Mouse (Mus musculus) embryo, embryonic 10 days (tissue): ENCODE data around the gene Stx11.
"Not testable (repeated sequence)": the region's sequence is repeated elsewhere in the genome, so short reads cannot be mapped to it uniquely, and the experiment has no call there.

Experiments used
- DNase-seq: peaks from one replicate; pipeline ENCODE4 v3.0.0-alpha.2; 2015; ENCODE audit warnings: low spot score

Gene Stx11

GRCm38 (mm10) chr10:12961546-12961945 is 2.6 kb downstream of the Stx11 start:
- DNase-seq: no peak

GRCm38 (mm10) chr10:12957271-12957670 is 6.8 kb downstream of the Stx11 start:
- no peak for DNase-seq

- DNase-seq: no peak
These were observed 8.3 kb downstream of the Stx11 start for GRCm38 (mm10) chr10:12955831-12956230.

DNA sequence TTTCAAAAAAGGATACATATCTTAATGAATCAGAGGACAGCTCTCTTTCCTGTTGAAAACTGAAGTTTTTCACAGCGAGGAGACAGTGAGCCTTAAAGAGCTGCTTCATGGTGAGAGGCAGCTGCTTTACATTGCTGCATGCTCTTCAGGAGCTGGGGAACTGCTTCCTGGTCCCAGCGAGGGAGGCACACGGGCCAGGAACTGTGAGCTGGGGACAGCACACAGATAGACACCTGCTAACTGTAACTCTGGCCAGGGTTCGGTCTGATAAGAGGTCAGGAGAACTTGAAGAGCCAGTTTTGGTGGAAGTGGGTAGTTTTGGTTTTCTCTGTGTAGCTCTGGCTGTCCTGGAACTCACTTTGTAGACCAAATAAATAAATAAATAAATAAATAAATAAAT is 12.7 kb downstream of the Stx11 start:
- DNase-seq: not testable (repeated sequence)

GRCm38 (mm10) chr10:12949299-12949698 is 14.8 kb downstream of the Stx11 start:
- no peak for DNase-seq

- DNase-seq: no peak
These were observed 16.5 kb downstream of the Stx11 start for GRCm38 (mm10) chr10:12947606-12948005.

DNA sequence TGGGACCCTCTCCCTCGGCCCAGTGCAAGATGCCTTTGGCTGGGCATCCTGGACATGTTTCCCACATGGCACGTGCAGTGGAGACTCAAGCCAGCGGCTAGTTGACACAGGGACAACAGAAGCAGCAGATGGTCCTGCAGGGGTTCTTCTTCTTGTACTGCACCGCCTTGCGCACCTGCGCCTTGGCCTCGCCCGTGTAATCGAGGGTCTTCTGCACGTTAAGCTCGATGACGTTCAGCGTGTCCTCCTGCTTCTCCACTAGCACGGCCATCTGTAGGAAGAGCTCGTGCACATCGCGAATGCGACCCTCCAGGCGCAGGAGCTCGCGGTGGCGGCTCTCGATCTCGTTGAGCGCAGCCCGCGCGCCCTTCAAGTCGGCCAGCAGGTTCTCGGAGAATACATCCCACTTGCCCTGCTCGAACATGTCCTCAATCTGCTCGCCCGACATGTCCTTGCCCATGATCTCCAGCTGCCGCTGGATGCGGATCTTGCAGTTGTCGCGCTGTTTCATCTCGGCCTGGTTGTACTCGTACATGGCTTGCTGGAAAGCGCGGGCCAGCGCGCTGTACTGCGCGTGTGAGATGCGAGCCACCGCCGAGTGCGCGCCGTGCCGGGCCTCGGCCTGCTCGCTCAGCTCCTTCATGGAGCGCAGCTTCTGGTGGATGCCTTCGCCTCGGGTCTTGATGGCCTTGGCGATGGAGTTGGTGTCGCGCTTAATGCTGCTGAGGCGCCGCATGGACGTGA is 22.9 kb downstream of the Stx11 start:
- peak; percentile 76 for DNase-seq

DNA sequence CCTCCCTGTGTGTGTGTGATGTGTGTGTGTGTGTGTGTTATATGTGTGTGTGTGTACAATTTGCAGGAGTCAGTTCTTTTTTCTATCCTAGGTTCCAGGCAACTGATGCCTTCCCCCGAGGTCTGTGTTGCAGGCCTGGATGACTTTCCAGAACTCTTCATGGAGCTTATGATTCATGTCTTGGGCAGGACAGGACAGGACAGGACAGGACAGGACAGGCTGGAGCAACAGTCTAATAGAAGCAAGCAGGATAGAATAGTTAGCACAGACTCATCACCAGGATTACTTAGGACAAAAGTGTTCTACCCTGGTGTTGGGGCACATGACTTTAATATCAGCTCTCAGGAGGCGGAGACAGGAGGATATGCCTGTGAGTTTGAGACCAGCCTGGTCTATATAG is 25.3 kb downstream of the Stx11 start:
- DNase-seq: no peak

- no peak for DNase-seq
These were observed 28.0 kb downstream of the Stx11 start for GRCm38 (mm10) chr10:12936079-12936478.

- no peak for DNase-seq
These were observed 28.5 kb downstream of the Stx11 start for GRCm38 (mm10) chr10:12935575-12935974.

DNA sequence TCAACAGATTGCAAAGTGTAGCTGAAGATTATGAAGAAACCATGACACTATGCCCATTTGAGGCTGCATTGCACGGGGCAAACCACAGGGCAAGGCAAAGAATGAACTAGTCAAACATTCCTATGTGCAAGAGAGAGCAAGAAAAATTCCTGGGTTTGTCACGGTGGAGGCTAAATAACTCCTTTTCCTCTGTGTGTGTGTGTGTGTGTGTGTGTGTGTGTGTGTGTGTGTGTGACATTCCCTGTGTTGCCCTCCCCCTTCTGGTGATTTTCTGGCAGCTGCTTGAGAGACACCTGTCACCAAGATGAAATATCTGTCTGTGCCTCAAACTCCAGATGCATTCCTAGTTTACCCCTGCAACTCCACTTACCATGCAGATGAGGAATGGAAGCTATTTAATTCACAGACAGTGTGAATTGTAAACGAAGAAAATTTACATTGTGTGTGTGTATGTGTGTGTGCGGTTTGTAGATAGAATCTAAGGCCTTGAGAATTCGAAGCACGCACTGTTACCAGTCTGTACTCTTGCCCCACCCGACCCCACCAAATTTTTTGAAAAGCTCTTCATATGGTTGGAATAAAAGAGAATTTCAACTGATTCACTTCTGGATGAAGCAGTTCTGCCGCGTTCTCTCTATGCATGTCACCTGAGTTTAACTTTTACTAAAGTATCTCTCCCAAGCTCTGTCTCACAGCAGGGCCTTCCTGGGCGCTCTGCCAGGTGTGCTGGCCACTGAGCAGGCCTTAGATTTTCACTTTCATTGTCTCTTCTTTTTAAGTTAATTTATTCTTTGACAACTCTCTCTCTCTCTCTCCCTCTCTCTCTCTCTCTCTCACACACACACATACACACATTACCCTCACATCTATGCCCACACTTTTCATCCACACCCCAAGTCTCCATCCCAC is 32.4 kb downstream of the Stx11 start:
- DNase-seq: no peak

DNA sequence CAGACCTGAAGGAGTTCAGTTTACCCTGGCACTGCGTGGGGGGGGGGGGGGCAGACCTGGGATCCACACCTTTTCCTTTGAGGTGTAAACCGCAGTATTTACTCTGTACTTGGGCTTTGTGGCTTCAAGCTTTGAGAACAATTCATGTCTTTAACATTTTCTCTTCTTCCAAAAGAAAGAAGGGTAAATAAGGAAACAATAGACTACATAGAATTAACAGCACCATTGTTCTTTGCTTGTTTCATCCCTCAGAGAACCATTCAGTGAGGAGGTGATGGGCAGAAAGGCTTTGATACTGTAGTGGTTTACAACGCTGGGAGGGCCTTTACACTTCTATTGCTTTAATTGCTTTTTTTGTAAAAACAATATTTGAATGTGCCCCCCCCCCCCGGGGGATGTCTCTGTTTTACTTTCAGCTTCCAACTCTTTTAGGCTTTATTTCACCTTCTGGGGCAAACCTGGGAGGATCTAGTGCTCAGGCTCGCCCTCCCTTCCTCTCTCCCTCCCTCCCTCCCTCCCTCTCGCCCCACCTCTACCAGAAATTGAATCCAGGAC is 33.7 kb downstream of the Stx11 start:
- DNase-seq: no peak

DNA sequence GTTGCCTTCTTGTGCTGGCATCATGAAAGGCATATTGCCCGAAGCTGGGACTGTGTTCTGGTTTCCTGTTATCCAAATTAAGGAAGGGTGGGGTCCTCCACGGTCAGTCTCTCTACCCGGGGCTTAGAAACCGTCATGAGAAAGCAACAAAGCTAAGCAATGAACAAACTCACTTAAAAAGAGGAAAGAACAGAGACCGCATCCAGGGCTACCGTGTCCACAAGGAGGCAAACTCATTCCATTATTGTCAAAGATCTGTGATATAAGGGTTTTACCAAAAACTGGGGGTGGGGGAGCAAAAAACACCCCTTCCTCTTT is 34.3 kb downstream of the Stx11 start:
- DNase-seq: no peak

DNA sequence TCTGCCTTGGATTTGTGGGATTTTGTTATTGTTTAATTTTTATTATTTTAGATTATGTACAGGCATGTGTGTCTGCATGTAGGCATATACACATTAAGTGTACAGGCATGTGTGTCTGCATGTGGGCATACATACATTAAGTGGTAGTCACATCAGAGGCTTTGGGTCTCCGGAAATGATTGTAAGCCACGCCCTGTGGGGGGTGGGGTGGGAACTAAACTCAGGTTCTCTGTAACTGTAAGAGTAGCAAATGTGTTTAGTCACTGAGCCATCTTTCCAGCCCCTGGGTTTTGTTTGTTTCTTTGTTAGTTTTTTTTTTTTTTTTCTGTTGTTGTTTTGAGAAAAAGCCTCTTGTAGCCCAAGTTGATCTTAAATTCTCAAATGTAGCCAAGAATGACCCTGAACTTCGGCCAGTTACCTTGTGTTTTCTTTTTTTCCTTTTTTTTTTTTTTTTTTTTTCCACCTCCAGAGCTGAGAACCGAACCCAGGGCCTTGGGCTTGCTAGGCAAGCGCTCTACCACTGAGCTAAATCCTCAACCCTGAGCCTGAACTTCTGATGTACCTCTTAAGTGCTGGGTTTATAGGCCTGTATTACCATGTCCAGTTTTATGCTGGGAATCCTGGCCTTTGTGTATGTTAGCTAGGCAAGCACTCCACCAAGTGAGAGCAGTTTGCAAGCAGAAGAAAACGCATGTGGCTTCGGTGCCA is 34.8 kb downstream of the Stx11 start:
- DNase-seq: no peak

DNA sequence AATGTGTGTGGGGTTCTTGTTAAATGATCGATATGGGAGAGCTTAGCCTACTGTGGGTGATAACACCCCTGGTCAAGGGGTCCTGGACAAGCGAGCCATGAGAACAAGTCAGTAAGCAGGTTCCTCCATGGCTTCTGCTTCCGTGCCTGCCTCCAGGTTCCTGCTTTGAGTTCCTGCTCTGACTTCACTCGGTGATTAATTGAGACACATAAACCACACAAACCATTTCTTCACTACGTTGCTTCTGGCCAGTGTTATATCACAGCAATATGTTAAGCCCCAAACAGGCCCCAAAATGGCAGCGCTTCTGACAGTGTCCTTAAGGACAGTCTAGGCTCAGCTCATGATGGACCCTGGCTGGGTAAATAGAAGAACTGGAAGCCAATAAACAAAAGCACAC is 35.9 kb downstream of the Stx11 start:
- DNase-seq: no peak

- peak; percentile 97 for DNase-seq
These were observed 41.3 kb downstream of the Stx11 start for GRCm38 (mm10) chr10:12922574-12923353.

DNA sequence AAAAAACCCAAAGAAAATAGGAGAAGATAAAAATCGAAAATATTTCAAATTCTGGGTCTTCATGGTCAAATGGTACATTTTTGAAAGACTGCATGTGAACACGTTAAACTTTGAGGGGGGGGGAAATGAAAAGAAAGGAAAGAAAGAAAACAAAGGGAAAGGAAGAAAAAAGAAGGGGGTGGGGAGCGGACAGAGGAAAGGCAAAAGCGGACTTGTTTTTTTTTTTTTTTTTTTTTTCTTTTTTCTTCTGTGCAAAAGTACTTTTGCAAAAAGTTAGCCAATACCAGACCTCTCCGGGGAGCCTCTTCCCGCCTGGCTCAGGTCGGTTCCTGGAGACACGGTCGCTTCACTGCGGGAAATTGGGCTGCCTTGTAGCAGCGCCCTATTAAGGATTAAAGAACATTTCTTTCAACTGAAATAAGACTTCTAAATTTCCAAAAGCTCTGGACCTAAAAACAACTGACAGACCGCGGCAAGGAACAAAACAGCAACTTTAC is 42.0 kb downstream of the Stx11 start:
- no peak for DNase-seq

DNA sequence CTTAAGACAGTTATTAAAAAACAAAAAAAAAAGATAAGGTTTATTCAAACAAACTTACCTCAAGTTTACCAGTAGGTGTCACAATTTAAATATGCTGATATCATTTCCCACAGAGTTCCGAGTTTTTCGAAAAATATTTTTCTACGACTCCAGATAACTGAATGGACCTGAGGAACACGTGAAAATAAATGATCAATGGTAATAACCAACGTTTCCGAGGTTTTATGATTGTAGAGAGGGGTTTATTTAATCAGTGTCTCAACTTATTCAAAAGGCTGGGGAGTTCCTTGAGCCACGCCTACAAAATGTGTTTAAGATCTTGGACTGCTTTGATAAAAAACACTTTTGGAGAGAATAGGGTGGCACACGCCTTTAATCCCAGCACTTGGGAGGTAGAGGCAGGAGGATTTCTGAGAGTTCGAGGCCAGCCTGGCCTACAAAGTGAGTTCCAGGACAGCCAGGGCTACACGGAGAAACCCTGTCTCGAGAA is 42.5 kb downstream of the Stx11 start:
- DNase-seq: peak; percentile 39

DNA sequence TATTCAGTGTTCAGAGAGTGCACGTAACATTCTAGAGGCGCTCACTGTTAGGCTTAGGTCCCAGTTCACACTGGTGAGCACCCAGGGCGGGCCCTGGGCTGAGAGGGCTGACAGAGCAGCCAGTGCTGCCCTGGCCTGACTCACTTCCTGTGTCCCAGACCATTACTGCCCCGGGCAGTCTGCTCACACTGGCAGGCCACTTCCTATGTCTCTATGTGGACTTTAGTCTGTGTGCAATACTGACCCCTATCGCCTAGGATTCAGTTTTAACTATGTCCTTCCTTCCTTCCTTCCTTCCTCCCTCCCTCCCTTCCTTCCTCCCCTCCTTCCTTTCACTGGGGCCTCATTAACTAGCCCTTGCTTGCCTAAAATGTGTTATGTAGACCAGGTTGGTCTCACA is 44.8 kb downstream of the Stx11 start:
- peak; percentile 78 for DNase-seq

DNA sequence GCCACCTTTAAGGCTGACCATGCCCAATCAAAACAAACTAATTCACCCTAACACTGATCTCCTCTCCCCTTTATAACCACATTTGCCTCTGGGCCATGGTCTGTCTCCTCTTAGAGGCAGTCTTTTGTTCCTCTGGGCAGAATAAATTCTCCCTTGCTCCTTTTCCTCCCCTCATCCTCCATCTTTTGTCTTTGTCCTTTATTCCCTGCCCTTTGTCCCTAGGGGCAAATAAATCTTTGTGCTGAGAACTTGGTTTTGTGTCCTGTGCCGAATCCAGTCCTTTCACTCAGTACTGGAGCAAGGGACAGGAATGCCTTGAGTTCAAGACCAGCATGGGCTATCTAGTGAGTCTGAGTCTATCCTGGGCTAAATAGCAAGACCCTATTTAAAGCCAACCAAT is 46.5 kb downstream of the Stx11 start:
- peak; percentile 29 for DNase-seq

GRCm38 (mm10) chr10:12916376-12916775 is 47.7 kb downstream of the Stx11 start:
- no peak for DNase-seq
